Mouse (Mus musculus): ENCODE results near the gene Sp2.

- peak; percentile 80 for TF ChIP-seq MAX (IDR thresholded peaks at IDR 0.05)
- TF ChIP-seq CTCF (IDR thresholded peaks at IDR 0.05; ENCODE audit: control insufficient read depth, insufficient read depth, insufficient read length): no peak
- TF ChIP-seq MYOG (IDR thresholded peaks at IDR 0.05; ENCODE audit: control insufficient read depth, extremely low read depth, insufficient read length): no peak
- TF ChIP-seq CEBPB (IDR thresholded peaks at IDR 0.05; ENCODE audit: low read depth): no peak
- TF ChIP-seq MYOD1 (IDR thresholded peaks at IDR 0.05; ENCODE audit: control insufficient read depth, insufficient read length, low read depth): peak; percentile 55
- no peak for TF ChIP-seq FOSL1 (IDR thresholded peaks at IDR 0.05; ENCODE audit: insufficient read depth, low read length, poor library complexity, severe bottlenecking)
Measured at GRCm38 (mm10) chr11:96992722-96993311, 10.1 kb upstream of the Sp2 start.

Data from C2C12 (cell line).